Mouse (Mus musculus): ENCODE results near the gene Ifrd2. TPM values are rescaled to one million over a fixed set of nuclear protein-coding genes. Genes with fewer than 3 reads are reported as not detected.

Gene Ifrd2
- polyA plus RNA-seq, 2 experiments = 135 to 149 TPM

DNA sequence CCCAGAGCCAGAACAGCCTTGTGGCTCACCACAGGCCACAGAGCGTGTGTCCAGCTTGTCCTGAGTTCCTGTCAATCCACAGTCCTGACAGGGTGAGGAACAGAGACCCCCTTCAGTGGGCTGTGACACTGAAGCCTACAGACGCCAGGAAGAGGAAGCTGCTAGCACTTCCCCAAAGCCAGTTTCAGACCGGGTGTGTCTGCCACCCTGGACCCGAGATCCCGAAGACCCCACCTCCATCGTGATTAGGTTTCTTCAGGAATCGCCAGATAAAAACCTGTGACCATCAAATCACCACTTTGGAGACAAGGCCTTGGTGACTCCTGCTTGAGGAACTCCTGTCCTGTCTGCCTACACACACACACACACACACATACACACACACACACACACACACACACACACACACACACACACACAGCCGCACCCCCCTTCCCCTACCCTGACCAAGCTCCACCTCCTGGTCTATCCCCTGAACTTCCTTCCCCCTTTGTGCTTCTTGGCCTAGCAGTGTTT is 52.9 kb downstream of the Ifrd2 start:
- no peak overlapping the region for H3K27ac ChIP-seq
- ATAC-seq (ENCODE audit: insufficient read depth) (no peak), DNase-seq (ENCODE audit: low read depth in 3 of 3, low spot score in 3 of 3) (no peak)
- no peak overlapping the region for H3K9ac ChIP-seq (replicated peaks)
- H3K4me2 ChIP-seq (ENCODE audit: low read depth) = no peak overlapping the region
- H3K36me3 ChIP-seq (replicated peaks; ENCODE audit: control insufficient read depth, insufficient read depth, low read depth) = no peaks in the 10 kb centered on the region
- TF ChIP-seq CTCF (IDR thresholded peaks at IDR 0.05; ENCODE audit: low read depth) = no peak
- TF ChIP-seq EP300 (IDR thresholded peaks at IDR 0.05; ENCODE audit: low read depth) = no peak
- no peaks in the 10 kb centered on the region for H3K27me3 ChIP-seq (ENCODE audit: control insufficient read depth, insufficient read depth, low read length)
- WGBS (ENCODE audit: insufficient replicate concordance) = 17% methylated on average over 8 of the region's 8 CpGs
- peaks cover 16 to 24% of the 10 kb centered on the region in 2 experiments for H3K4me1 ChIP-seq (replicated peaks; ENCODE audit: control insufficient read depth in 2 of 2, insufficient read depth in 2 of 2, low read length in 1 of 2)
- H3K4me3 ChIP-seq (ENCODE audit: insufficient read depth in 1 of 2, low read depth in 2 of 2, low read length in 2 of 2) = no peak overlapping the region
- no peaks in the 10 kb centered on the region for H3K9me3 ChIP-seq (ENCODE audit: control insufficient read depth, low read length)

DNA sequence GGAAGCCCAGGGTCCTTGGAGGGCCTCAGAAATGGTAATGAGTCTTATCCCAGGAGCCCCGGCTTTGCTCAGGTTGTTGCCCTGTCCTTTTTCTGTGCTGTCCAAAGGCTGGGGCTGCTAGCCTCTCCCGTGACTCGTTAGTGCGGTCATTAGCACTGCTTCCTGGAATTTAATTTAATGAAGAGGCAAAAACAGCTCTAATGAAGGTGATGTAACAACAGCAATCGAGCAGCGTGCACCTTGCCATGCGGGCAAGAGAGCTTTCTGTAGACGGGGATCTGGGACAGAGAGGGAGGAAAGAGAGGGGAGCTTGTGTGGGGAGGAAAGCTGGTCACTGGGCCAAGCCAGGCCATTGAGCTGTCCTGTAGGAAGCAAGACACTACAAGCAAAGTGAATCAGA is 54.2 kb downstream of the Ifrd2 start:
- no peak for TF ChIP-seq CTCF (IDR thresholded peaks at IDR 0.05; ENCODE audit: low read depth)
- TF ChIP-seq EP300 (IDR thresholded peaks at IDR 0.05; ENCODE audit: low read depth) = no peak
- DNase-seq (ENCODE audit: low read depth in 3 of 3, low spot score in 3 of 3) = no peak
- 74% methylated on average over 8 of the region's 8 CpGs for WGBS (ENCODE audit: insufficient replicate concordance)
- no peak overlapping the region for H3K27ac ChIP-seq
- no peak for ATAC-seq (ENCODE audit: insufficient read depth)
- H3K4me1 ChIP-seq (replicated peaks; ENCODE audit: control insufficient read depth in 2 of 2, insufficient read depth in 2 of 2, low read length in 1 of 2) = peaks cover 8 to 18% of the 10 kb centered on the region in 2 experiments
- no peaks in the 10 kb centered on the region for H3K36me3 ChIP-seq (replicated peaks; ENCODE audit: control insufficient read depth, insufficient read depth, low read depth)
- no peaks in the 10 kb centered on the region for H3K9me3 ChIP-seq (ENCODE audit: control insufficient read depth, low read length)
- no peak overlapping the region for H3K4me3 ChIP-seq (ENCODE audit: insufficient read depth in 1 of 2, low read depth in 2 of 2, low read length in 2 of 2)
- H3K27me3 ChIP-seq (ENCODE audit: control insufficient read depth, insufficient read depth, low read length) = no peaks in the 10 kb centered on the region
- no peak overlapping the region for H3K9ac ChIP-seq (replicated peaks)
- H3K4me2 ChIP-seq (ENCODE audit: low read depth) = no peak overlapping the region

Other genes starting within 250 kb of the Ifrd2 start
- 3.1 and 3.3 TPM in 2 replicates for gene Hemk1, start 249.3 kb upstream of the Ifrd2 start, polyA plus RNA-seq (2012; rRNA removed)
- gene Hemk1, start 249.3 kb upstream of the Ifrd2 start, polyA plus RNA-seq (2014; fragmentation: Nextera tagmentation; extraction: Ambion mirVana) = 2.2 and 3.5 TPM in 2 replicates
- 0.05 and 0.07 TPM in 2 replicates for gene 6430571L13Rik, start 247.0 kb upstream of the Ifrd2 start, polyA plus RNA-seq (2012; rRNA removed)
- 0.20 TPM in 1 of 2 replicates, not detected in the other for gene 6430571L13Rik, start 247.0 kb upstream of the Ifrd2 start, polyA plus RNA-seq (2014; fragmentation: Nextera tagmentation; extraction: Ambion mirVana)
- gene Cacna2d2, start 188.0 kb upstream of the Ifrd2 start, polyA plus RNA-seq (2012; rRNA removed) = 0.06 and 0.08 TPM in 2 replicates
- gene Cacna2d2, start 188.0 kb upstream of the Ifrd2 start, polyA plus RNA-seq (2014; fragmentation: Nextera tagmentation; extraction: Ambion mirVana) = not detected in 2 replicates
- gene Tmem115, start 53.7 kb upstream of the Ifrd2 start, polyA plus RNA-seq (2012; rRNA removed) = 8.3 and 8.6 TPM in 2 replicates
- gene Tmem115, start 53.7 kb upstream of the Ifrd2 start, polyA plus RNA-seq (2014; fragmentation: Nextera tagmentation; extraction: Ambion mirVana) = 15.6 and 15.7 TPM in 2 replicates
- 9.8 and 12.1 TPM in 2 replicates for gene Cyb561d2, start 45.4 kb upstream of the Ifrd2 start, polyA plus RNA-seq (2012; rRNA removed)
- gene Cyb561d2, start 45.4 kb upstream of the Ifrd2 start, polyA plus RNA-seq (2014; fragmentation: Nextera tagmentation; extraction: Ambion mirVana) = 14.1 and 14.3 TPM in 2 replicates
- gene Nprl2, start 45.4 kb upstream of the Ifrd2 start, polyA plus RNA-seq (2012; rRNA removed) = 10.5 and 12.9 TPM in 2 replicates
- gene Nprl2, start 45.4 kb upstream of the Ifrd2 start, polyA plus RNA-seq (2014; fragmentation: Nextera tagmentation; extraction: Ambion mirVana) = 9.2 and 10.2 TPM in 2 replicates
- gene Zmynd10, start 40.3 kb upstream of the Ifrd2 start, polyA plus RNA-seq (2012; rRNA removed) = 0.19 and 0.25 TPM in 2 replicates
- gene Zmynd10, start 40.3 kb upstream of the Ifrd2 start, polyA plus RNA-seq (2014; fragmentation: Nextera tagmentation; extraction: Ambion mirVana) = 0.20 and 0.28 TPM in 2 replicates
- gene Rassf1, start 36.1 kb upstream of the Ifrd2 start, polyA plus RNA-seq (2012; rRNA removed) = 9.8 and 13.6 TPM in 2 replicates
- gene Rassf1, start 36.1 kb upstream of the Ifrd2 start, polyA plus RNA-seq (2014; fragmentation: Nextera tagmentation; extraction: Ambion mirVana) = 11.2 and 12.0 TPM in 2 replicates
- 20.3 and 22.6 TPM in 2 replicates for gene Tusc2, start 24.4 kb upstream of the Ifrd2 start, polyA plus RNA-seq (2012; rRNA removed)
- gene Tusc2, start 24.4 kb upstream of the Ifrd2 start, polyA plus RNA-seq (2014; fragmentation: Nextera tagmentation; extraction: Ambion mirVana) = 39.7 and 40.4 TPM in 2 replicates
- 19.9 and 26.2 TPM in 2 replicates for gene Hyal2, start 19.7 kb upstream of the Ifrd2 start, polyA plus RNA-seq (2012; rRNA removed)
- 47.0 and 51.3 TPM in 2 replicates for gene Hyal2, start 19.7 kb upstream of the Ifrd2 start, polyA plus RNA-seq (2014; fragmentation: Nextera tagmentation; extraction: Ambion mirVana)
- 1.2 and 1.3 TPM in 2 replicates for gene Hyal1, start 10.7 kb upstream of the Ifrd2 start, polyA plus RNA-seq (2012; rRNA removed)
- 1.2 and 1.4 TPM in 2 replicates for gene Hyal1, start 10.7 kb upstream of the Ifrd2 start, polyA plus RNA-seq (2014; fragmentation: Nextera tagmentation; extraction: Ambion mirVana)
- gene Naa80, start 8.8 kb upstream of the Ifrd2 start, polyA plus RNA-seq (2012; rRNA removed) = 11.4 and 16.9 TPM in 2 replicates
- 8.9 and 11.8 TPM in 2 replicates for gene Naa80, start 8.8 kb upstream of the Ifrd2 start, polyA plus RNA-seq (2014; fragmentation: Nextera tagmentation; extraction: Ambion mirVana)
- gene Hyal3, start 6.8 kb upstream of the Ifrd2 start, polyA plus RNA-seq (2012; rRNA removed) = 0.45 and 0.80 TPM in 2 replicates
- gene Hyal3, start 6.8 kb upstream of the Ifrd2 start, polyA plus RNA-seq (2014; fragmentation: Nextera tagmentation; extraction: Ambion mirVana) = 0.69 and 0.87 TPM in 2 replicates
- 0.22 and 0.31 TPM in 2 replicates for gene Sema3b, start 21.6 kb downstream of the Ifrd2 start, polyA plus RNA-seq (2012; rRNA removed)
- gene Sema3b, start 21.6 kb downstream of the Ifrd2 start, polyA plus RNA-seq (2014; fragmentation: Nextera tagmentation; extraction: Ambion mirVana) = 0.25 and 0.33 TPM in 2 replicates
- 94.3 and 124 TPM in 2 replicates for gene Gnai2, start 47.7 kb downstream of the Ifrd2 start, polyA plus RNA-seq (2012; rRNA removed)
- gene Gnai2, start 47.7 kb downstream of the Ifrd2 start, polyA plus RNA-seq (2014; fragmentation: Nextera tagmentation; extraction: Ambion mirVana) = 137 and 138 TPM in 2 replicates
- gene Slc38a3, start 81.9 kb downstream of the Ifrd2 start, polyA plus RNA-seq (2012; rRNA removed) = 23.5 and 25.0 TPM in 2 replicates
- gene Slc38a3, start 81.9 kb downstream of the Ifrd2 start, polyA plus RNA-seq (2014; fragmentation: Nextera tagmentation; extraction: Ambion mirVana) = 15.7 and 19.7 TPM in 2 replicates
- gene Gnat1, start 92.1 kb downstream of the Ifrd2 start, polyA plus RNA-seq (2012; rRNA removed) = not detected in 2 replicates
- 0.62 and 0.76 TPM in 2 replicates for gene Gnat1, start 92.1 kb downstream of the Ifrd2 start, polyA plus RNA-seq (2014; fragmentation: Nextera tagmentation; extraction: Ambion mirVana)
- gene Sema3f, start 122.8 kb downstream of the Ifrd2 start, polyA plus RNA-seq (2012; rRNA removed) = 3.1 and 3.5 TPM in 2 replicates
- 0.69 and 1.1 TPM in 2 replicates for gene Sema3f, start 122.8 kb downstream of the Ifrd2 start, polyA plus RNA-seq (2014; fragmentation: Nextera tagmentation; extraction: Ambion mirVana)
- gene Rbm5, start 183.4 kb downstream of the Ifrd2 start, polyA plus RNA-seq (2012; rRNA removed) = 23.7 and 35.2 TPM in 2 replicates
- gene Rbm5, start 183.4 kb downstream of the Ifrd2 start, polyA plus RNA-seq (2014; fragmentation: Nextera tagmentation; extraction: Ambion mirVana) = 40.8 and 45.1 TPM in 2 replicates

Data from liver, embryonic 14.5 days (tissue).